Mouse (Mus musculus) skeletal muscle tissue, adult 2 months (tissue): ENCODE results near the gene Col23a1.
A peak's percentile ranks its signal among the peaks of the same experiment; 100 is the strongest.

Source experiments
- DNase-seq: peaks from one replicate; pipeline ENCODE4 v3.0.0-alpha.2; 2012; ENCODE audit warnings: low read depth, low spot score

Gene Col23a1

DNA sequence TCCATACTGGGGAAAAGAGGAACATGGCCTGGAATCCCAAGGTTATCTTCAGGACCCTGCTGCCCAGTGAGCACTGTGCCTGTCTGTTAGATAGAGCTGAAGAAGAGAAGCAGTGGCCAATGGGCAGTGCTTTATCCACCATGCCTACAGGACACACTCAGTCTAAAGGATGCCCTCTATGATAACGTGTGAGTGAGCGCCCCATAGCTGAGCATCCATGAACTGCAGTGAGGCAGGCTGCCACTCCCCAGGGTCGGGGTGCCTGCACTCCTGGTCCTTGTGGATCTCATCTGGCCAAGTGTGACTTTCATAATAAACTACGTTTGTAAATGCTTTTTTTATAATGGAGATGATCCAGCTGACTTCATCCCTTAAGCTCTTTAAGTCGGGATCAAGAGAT, 87.5 kb downstream of the Col23a1 start:
- no peak for DNase-seq

DNA sequence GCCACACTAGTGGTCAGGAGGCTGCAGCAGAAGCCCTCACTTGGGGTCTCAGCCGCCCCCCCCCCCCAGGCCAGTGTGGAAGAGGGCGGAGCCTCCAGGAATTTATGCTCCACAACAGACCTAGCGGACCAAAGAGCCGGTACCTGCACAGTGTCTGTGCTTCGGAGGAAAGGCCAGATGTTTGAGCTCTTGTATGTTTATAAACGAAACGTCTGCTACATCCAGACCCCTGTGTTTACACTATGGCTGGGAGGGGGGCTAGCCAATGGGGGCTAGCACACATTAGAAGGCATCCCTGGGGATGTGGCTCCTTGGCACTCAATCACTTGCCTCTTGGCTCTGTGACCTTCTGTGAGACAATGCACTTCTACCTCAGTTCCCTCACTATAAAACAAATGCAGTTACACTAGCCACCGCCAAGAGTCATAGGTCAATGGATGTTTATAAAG, 99.2 kb downstream of the Col23a1 start:
- no peak for DNase-seq

DNA sequence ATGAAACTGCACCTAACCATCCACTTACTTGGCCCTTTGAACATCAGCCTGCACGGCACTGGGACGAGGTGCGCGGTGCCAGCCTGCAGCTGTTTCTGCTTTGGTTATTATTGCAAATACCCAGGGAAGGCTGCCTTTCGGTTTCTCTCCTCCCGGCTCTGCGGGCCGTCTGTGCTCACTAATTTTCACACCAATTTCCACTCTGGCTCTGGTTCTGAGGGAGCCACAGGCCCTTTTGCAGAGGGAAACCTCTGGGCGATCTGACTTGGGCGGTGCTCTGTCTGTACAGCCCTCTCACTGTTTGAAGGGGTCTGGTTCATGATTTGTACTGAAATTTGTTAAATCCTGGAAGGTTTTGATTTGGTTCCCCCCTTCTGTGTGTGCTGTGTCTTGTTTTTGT, 100.0 kb downstream of the Col23a1 start:
- DNase-seq: no peak

DNA sequence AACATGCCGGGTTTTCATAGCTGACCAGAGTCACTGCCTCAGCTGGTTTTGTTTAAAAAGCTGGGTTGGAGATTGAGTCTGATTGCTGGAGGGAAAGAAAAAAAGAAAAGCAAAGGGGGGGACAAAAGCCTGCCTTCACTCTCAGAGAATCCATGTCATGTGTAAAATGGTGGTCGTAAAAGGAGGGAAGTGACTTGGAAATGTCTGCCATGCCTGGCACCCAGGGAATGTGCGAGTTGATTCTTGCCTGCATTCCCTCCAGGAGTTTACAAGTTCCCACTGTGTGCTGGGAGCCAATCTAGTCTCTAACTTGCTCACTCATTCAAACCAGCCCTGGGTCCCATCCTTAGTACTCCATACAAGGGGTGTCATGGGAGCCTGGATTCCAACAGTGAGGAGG, 100.8 kb downstream of the Col23a1 start:
- DNase-seq: no peak

DNA sequence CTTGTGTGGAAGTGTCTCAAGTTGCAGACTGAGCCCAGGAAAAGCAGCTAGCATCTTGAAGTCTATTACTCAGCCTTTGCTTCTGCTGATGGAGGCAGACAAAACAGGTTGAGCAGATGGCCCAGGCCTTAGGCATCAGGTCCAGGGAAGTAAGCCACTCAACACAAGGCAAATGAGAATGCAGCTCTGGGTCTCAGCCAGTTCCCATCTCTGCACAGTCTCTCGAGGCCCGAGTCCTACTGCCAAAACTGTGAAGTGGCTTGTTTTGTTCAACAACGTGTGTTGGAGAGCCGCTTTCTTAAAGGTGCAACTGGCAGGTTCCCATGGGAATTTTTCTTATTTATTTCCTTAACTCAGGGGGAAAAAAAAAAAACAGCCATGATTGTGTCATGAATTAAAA, 101.8 kb downstream of the Col23a1 start:
- peak; percentile 25 for DNase-seq

DNA sequence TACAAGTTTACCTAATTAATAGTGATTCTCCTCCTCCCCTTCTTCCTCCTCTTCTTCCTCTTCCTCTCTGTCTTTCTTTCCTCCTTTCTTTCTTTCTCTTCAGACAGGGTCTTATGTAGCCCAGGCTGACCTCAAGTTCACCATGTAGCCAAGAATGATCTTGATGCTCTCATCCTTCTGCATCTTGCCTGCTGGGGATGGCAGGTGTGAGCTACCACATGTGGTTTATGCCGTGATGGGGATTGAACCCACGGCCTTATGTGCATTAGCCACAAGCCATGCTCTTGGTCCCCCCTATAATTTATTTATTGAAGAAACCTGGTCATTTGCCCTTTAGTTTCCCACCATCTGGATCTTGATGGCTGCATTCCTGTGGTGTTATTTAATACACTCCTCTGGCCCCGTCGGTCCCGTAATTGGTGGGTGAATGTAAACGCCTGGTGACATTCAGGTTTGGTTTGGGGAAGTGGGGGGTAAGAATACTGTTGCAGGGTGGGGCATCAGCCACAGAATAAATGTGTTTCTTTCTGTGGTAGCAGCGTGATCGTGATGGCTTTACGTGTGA, 104.7 kb downstream of the Col23a1 start:
- DNase-seq: no peak

DNA sequence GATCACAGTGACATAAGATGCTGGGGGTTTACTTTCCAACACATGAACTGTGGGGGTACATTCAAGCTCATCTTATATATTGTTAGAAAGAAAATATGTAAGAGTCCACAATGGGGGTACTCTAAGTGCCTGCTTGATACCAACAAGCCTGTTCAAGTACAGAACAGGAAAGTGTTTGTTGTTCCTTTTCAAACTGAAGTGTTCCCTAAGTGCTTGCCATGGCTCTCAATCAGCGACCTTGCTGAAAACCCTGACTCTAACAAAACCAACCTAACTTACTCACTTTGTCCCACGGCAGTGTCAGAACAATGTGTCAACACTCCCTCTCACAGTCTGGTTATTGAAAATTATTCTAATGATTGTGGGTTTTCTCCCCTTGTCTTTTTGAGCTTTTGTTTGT, 106.7 kb downstream of the Col23a1 start:
- no peak for DNase-seq

DNA sequence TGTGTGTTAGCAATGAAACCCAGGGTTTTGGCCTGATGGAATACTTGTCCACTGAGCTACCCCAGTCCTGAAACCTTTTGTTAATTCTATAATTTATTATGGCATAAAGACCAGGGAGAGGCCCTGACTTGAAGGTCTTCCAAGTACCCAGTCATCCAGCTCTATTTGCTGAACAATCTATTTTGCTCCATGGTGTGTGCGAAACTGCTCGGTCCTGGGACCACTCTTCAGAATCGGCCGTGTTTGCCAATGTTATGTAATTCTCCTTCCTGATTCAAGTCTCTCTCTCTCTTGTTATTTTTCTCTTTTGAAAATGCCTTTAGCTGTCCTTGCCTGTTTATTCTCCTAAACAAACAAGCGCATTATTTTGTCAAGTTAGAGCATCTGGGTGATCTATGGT, 108.4 kb downstream of the Col23a1 start:
- no peak for DNase-seq

DNA sequence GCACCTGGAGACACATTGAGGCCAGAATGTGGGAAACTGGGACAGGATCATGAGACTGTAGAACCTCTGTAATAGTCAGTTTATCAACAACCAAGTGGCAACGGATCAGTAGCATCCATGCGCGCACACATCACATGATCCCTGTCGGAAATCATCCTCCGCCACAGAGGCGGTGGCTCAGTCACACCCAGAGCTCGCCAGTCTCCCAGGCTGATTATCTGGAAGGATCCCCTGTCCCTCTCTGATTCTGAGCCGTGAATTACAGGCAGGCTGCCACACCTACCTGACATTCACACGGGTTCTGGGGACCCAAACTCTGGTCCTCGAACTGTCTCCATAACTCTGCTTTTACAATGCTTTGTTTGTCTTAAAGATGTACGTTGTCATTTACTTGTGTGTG, 110.6 kb downstream of the Col23a1 start:
- no peak for DNase-seq

DNA sequence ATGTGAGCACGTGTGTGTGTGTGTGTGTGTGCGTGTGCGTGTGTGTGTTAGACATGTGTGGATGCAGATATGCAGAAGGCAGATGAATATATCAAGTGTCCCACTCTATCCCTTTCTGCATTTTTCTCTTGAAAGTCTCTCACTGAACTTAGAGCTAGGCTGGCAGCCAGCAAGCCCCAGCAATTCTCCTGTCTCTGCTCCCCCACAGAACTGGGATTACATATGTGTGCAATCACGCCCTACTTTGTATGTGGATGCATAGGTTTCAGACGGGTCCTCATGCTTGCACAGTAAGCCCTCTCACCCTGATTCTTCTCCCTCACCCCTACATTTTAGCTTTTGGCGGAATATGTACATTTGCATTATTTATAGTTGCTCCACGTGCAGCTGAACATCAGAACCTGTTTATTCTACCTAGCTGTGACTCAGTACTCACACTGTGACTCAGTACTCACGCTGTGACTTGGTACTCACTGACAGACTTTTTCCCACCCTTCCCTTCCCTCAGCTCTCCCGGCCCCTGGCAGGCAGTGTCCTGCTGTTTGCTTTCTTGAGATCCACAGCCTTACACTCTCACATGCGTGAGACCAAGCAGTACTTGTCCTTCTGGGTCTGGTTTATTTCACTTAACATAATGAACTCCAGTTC, 111.9 kb downstream of the Col23a1 start:
- no peak for DNase-seq

DNA sequence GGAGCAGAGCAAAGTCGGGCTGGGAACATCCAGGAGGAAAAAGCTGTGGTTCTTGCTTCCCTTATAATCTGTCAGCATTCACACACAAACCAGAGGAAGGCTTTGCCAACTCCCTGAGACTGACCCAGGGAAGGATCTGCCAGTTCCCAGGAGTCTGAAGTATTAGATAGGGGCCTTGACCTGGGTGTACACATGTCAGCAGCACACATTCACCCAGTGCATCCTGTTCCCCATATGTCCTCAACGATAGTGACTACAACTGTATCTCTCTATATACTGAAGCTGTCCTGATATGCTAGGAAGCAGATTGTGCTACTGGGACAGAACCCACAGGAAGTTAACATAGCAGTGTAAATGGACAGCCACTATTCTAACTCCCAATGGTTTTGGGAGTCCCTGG, 114.2 kb downstream of the Col23a1 start:
- no peak for DNase-seq

DNA sequence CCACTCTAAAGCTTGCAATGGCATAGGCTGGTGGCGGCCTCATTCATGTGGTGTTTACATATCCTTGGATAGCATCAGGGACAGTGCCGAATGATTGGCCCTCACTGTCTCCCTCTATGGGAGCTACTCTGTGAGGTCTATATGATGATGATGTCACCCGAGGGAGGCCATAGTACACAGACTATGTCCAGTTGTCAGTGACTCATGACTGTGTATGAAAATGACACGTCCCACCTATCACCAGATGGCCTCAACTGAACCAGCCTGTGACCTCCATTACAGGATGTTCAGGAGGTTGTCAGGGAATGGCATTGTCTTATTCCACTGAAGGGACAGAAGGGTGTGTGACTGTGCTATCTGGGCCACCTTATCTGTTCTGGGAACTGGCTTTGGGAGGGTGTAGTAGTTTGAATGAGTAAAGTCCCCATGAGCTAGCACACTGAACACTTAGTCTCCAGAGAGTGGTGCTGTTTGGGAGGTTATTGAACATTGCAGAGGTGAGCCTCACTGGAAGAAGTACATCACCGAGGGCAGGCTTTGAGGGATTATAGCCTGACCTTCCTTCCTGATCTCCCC, 115.2 kb downstream of the Col23a1 start:
- no peak for DNase-seq

DNA sequence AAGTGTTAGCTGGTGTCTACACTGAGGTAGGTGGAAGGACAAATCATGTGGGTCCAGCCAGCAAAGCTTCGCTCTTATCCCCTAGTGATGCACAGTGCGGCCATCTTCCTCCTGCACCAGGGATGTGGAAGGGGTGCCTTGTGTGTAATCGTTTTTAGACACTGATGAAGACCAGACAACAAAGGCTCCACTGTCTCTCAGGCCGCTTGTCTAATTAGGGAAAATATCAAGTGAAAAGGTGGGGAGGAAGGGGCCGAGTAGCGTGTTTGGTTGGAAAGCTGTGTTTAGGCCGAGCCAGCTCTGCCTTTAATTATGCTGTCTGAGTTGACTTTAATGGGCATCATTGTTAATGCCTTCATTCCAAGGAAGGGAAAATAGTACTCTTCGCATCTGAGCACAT, 116.8 kb downstream of the Col23a1 start:
- no peak for DNase-seq

DNA sequence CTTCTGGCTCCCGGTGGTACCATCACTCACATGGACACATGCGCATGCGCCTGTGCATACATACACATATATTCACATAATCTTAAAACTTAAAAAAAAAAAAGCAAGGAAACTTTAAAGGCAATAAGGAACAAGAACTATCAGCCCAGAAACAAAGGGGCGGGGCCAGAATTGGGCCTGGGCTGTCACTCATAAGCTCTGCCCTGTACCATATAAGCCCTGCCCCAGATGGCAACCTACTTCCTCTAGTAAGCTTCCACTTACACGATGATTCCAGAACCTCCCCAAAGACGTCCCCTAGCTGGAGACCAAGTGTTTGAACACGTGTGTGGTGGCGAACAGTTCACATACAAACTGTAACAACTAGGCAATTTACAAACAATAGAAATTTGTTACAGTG, 117.6 kb downstream of the Col23a1 start:
- no peak for DNase-seq

DNA sequence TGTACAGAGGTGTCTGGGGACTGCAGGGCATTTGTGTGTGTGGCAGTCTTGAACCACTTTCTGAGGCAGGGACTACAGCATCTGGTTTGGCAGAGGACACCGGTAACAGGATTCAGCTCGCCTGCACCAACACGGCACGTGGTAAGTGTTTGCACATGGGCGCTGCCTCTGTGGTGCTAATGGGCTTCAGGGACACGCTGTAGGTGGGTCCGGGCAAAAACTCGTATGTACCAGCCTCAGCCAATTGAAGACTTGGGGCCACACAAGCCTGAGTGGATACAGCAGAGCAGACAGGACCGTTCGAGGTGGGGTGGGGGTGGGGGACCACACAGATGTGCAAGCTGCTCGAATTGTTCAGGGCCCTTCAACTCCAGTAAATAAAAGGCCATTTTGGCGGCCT, 121.1 kb downstream of the Col23a1 start:
- no peak for DNase-seq

DNA sequence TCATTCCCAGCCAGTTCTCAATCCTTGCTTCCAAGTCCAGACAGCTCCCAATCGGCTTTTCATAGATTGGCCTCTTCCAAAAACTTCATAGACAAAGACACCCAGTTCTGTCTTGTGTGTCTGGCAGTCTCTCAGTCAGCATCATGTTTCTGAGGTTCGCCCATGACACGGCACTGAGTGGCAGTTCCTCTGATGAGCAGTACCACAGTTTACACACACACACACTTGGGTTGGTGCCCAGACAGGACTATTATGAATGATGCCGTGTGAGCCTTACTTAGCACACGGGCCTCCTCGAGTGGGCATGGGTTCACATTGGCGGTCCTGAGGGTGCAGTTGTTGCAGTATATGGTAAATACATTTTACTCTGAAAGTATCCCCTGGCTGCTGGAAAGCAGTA, 124.8 kb downstream of the Col23a1 start:
- DNase-seq: no peak

DNA sequence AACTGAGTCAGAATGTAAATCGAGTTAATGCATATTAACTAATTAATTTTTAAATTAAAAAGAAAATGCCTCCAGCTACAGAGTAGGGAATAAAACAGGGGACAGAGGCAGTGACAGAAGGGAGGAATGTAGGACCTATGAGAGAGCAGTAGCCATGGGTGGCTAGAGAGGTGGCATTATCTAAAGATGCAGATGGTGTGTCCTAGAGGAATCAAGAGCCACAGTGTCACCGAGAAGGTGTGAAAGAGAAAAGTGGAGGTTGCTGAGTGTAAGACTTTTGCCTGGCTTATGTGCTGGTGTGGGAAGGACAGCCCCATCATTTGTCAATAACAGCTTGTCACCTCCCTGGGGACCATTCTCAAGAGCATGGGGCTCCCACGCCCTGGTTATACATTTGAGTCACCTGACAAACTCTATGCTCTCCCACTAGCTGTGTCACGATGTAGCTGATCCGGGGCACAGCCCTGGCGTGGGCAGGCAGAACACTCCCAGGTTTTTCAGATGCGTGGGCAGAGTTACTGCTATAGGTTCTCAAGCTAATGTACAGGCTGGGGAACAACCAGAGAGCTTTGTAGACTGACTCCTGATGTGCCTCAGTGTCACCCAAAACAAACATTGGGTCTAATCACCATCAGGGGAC, 125.4 kb downstream of the Col23a1 start:
- no peak for DNase-seq

DNA sequence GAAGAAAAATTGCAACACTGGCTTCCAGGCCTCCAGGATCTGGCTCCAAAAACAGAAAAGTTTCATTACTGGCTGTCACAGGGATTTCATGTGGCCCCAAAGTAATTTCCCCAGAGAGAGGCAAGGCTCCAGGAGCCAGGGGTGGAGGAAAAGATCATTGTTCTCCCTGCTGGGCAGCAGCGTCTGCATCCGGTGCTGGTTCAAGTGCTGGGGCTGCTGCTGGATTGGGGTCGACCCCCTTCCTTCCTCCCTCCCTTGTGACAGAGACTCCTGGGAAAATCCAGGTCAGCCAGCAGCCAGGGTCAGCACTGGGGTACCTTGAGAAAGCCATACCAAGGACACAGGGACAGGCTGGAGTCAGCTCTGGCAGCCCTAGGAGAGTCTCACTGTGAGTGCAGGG, 129.1 kb downstream of the Col23a1 start:
- DNase-seq: no peak

DNA sequence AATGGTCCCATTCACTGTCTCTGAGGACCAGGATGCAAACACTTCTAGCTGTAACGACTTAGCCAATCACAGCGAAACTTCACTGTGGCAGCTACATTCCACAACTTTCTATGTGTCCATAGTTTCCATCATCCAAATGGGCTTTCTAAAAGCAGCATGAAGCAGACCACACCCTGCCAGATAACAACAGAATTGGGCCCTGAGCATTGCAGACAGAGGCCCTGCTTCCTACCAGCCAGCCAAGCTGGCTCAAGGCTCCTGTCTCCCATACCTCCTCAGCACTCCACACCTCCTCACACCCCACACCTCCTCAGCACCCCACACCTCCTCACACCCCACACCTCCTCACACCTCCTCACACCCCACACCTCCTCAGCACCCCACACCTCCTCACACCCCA, 132.2 kb downstream of the Col23a1 start:
- DNase-seq: no peak

DNA sequence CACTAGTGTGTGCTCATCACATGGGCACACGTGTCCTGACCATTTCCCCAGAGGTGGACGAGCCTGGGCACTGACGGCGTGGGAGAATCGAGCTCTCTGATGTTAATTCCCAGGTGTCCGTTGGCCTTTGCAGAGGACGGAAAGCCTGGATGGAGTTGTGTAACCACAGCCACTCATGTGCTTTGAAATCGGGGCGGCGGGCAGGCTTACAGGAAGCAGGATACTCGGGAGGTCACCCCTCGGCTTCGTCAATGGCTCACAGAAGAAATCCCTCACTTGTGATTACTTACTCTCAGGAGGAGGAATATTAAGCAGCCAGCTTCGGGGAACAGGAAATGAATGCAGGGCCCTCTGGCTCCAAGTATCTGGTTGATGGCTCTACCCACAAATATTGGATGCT, 133.0 kb downstream of the Col23a1 start:
- DNase-seq: no peak

DNA sequence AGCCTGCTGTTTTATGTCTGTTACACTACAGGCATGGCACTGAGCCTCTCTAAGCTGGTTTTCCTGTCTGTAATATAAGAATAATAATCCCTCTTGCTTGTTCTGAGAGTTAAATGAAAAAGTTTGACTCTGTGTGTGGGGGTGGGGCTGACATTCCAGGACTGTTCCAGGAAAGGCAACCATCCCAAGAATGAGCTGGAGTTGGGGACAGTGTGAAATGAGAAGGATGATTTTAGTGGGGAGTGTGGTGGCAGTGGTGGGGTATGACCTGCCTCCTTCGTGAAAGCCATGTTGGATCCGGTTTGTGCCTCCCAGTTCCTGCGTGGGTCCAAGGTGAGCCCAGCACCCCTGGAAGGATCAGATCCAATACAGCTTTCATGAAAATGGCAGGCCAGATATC, 136.4 kb downstream of the Col23a1 start:
- DNase-seq: no peak

DNA sequence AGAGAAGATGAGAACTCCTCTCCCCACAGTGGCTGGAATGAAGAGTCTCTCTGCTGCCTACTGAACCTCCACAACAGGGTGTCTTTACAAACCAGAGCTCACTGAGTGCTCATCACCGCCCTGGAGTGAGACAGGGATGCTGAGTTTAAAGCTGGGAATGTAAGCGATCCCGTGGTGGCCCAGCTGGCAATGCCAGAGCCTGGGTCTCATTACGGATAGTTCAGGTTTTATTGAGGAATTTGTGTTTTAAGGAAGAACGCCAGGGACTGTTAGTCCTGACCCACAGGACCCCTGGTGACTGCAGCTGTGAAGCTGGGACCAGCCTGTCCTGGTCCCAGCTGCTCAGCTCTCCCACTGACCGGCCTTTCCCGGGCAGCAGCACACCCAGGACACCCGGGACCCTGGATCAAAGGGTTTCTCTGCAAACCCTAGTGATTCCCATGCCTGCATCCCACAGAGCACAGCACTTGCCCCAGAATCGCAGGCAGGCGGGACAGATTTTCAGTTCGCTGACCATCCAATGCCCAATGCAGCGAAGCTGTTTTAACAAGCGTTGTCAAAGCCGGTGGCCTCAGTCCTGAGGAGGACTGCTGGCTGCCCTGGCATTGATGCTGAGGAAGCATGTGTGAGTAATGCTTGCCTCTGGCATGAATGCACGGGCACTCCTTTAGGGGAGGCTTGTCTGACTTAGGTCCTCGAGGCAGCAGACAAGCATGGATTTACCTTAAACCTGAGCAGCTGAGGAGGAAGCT, 139.9 kb downstream of the Col23a1 start:
- DNase-seq: no peak
